Mouse (Mus musculus) spleen, adult 2 months (tissue): ENCODE results near the gene Ptprr.

ENCODE experiments used
- CTCF ChIP-seq: fragments of 200-500 bp; IDR thresholded peaks from 2 replicates; pipeline ENCODE4 v1.5.1; 2011; ENCODE audit warnings: mild to moderate bottlenecking, inconsistent platforms; ENCODE audit not compliant: insufficient read depth, insufficient read length, insufficient replicate concordance; ENCODE audit errors: extremely low read depth
- POLR2A ChIP-seq: fragments of 200-500 bp; IDR thresholded peaks from 2 replicates; pipeline ENCODE4 v1.6.1; 2011; ENCODE audit warnings: low read depth, low read length, inconsistent platforms

GRCm38 (mm10) chr10:116268343-116268742, 250.3 kb downstream of the Ptprr start:
- TF ChIP-seq POLR2A (no peak), CTCF (no peak)
